Mouse (Mus musculus): ENCODE measurements around the gene Erbb4.

The Erbb4 gene

GRCm38 (mm10) chr1:68142562-68143350 is 965.1 kb downstream of the Erbb4 start:
- CTCF ChIA-PET, result no interaction called here
- POLR2A ChIA-PET, result no interaction called here

GRCm38 (mm10) chr1:68134943-68135342 is 972.9 kb downstream of the Erbb4 start:
- POLR2A ChIA-PET, result no interaction called here

GRCm38 (mm10) chr1:68134450-68134849 is 973.4 kb downstream of the Erbb4 start:
- CTCF ChIA-PET, result no interaction called here
- POLR2A ChIA-PET, result no interaction called here

More at GRCm38 (mm10) chr1:68134943-68135342, 972.9 kb downstream of the Erbb4 start:
- CTCF ChIA-PET, result no interaction called here

GRCm38 (mm10) chr1:68123541-68123940 is 984.3 kb downstream of the Erbb4 start:
- POLR2A ChIA-PET, result no interaction called here
- CTCF ChIA-PET, result no interaction called here

- CTCF ChIA-PET, result no interaction called here
- POLR2A ChIA-PET, result no interaction called here
These were observed 987.5 kb downstream of the Erbb4 start for GRCm38 (mm10) chr1:68120364-68120763.

GRCm38 (mm10) chr1:68115721-68116120 is 992.1 kb downstream of the Erbb4 start:
- ChIA-PET POLR2A (no interaction called here), CTCF (interaction anchor here in 1 of 4 experiments (0.6 kb wide), 1 partner anchor 50 kb away, joined by 7 read pairs; no protein-coding TSS in a partner anchor)

- POLR2A ChIA-PET, result interaction anchor here in 1 of 4 experiments (1.1 kb wide), 1 partner anchor 15 kb away, joined by 3 read pairs; no protein-coding TSS in a partner anchor
- CTCF ChIA-PET, result interaction anchor here (0.6 to 1.2 kb wide), 12 partner anchors 16 to 1033 kb away, joined by 3 to 8 read pairs (median 4); no protein-coding TSS in a partner anchor
These were observed 1001.4 kb downstream of the Erbb4 start for GRCm38 (mm10) chr1:68106543-68106860.

GRCm38 (mm10) chr1:68105834-68106542 is 1001.9 kb downstream of the Erbb4 start:
- ChIA-PET POLR2A (interaction anchor here in 1 of 4 experiments (1.1 kb wide), 1 partner anchor 16 kb away, joined by 3 read pairs; no protein-coding TSS in a partner anchor), CTCF (interaction anchor here (0.6 to 1.2 kb wide), 13 partner anchors 15 to 1033 kb away, joined by 3 to 8 read pairs (median 5); no protein-coding TSS in a partner anchor)

- ChIA-PET POLR2A (no interaction called here), CTCF (no interaction called here)
These were observed 1018.2 kb downstream of the Erbb4 start for GRCm38 (mm10) chr1:68089623-68090022.

- ChIA-PET CTCF (no interaction called here), POLR2A (no interaction called here)
These were observed 1051.4 kb downstream of the Erbb4 start for GRCm38 (mm10) chr1:68056494-68056893.

GRCm38 (mm10) chr1:68054715-68055114 is 1053.1 kb downstream of the Erbb4 start:
- ChIA-PET POLR2A (interaction anchor here in 1 of 4 experiments (1.2 kb wide), 1 partner anchor 119 kb away, joined by 3 read pairs; no protein-coding TSS in a partner anchor), CTCF (no interaction called here)

- POLR2A ChIA-PET, result no interaction called here
These were observed 1058.0 kb downstream of the Erbb4 start for GRCm38 (mm10) chr1:68049856-68050255.

GRCm38 (mm10) chr1:68047139-68047538 is 1060.7 kb downstream of the Erbb4 start:
- CTCF ChIA-PET, result interaction anchor here in 1 of 4 experiments (0.6 kb wide), 1 partner anchor 249 kb away, joined by 3 read pairs; no protein-coding TSS in a partner anchor
- POLR2A ChIA-PET, result interaction anchor here in 2 of 4 experiments (0.6 kb wide), 2 partner anchors 183 to 872 kb away, joined by 3 to 4 read pairs; no protein-coding TSS in a partner anchor

More at GRCm38 (mm10) chr1:68049856-68050255, 1058.0 kb downstream of the Erbb4 start:
- CTCF ChIA-PET, result no interaction called here

- POLR2A ChIA-PET, result interaction anchor here in 1 of 4 experiments (0.6 kb wide), 1 partner anchor 871 kb away, joined by 4 read pairs; no protein-coding TSS in a partner anchor
- CTCF ChIA-PET, result interaction anchor here in 1 of 4 experiments (0.6 kb wide), 1 partner anchor 250 kb away, joined by 3 read pairs; no protein-coding TSS in a partner anchor
These were observed 1061.3 kb downstream of the Erbb4 start for GRCm38 (mm10) chr1:68046551-68046970.

- POLR2A ChIA-PET, result no interaction called here
- CTCF ChIA-PET, result interaction anchor here in 1 of 4 experiments (0.6 kb wide), 1 partner anchor 82 kb away, joined by 5 read pairs; no protein-coding TSS in a partner anchor
These were observed 1083.5 kb downstream of the Erbb4 start for GRCm38 (mm10) chr1:68024086-68024940.

GRCm38 (mm10) chr1:68020020-68020419 is 1087.8 kb downstream of the Erbb4 start:
- ChIA-PET POLR2A (no interaction called here), CTCF (no interaction called here)

- CTCF ChIA-PET, result no interaction called here
- POLR2A ChIA-PET, result no interaction called here
These were observed 1088.2 kb downstream of the Erbb4 start for GRCm38 (mm10) chr1:68019618-68020017.
